ENCODE assay signal across 23 mouse cellular contexts in genomic region chr5:134686541-134686940, GRCm38 (mm10). TPM values are rescaled to one million over a fixed set of nuclear protein-coding genes. Genes with fewer than 3 reads are reported as not detected.
A peak's percentile ranks its signal among the peaks of the same experiment; 100 is the strongest.
DNase-seq lines count a peak whose midpoint lies in the region; ATAC-seq lines count a peak whose summit lies in the region.
"Had no signal": no experiment of that assay in that cellular context is flagged by ENCODE, and none has a peak within 500 bp of the region (broad histone marks: within the 10 kb centered on the region; RNA-seq: fewer than 3 reads in every experiment).

No protein-coding gene starts in this region.

- no peaks in the 10 kb centered on the region for H3K9me3 ChIP-seq in forebrain, embryonic 10.5 days
- H3K9me3 ChIP-seq in forebrain, embryonic 13.5 days (replicated peaks) = no peaks in the 10 kb centered on the region
- no peaks in the 10 kb centered on the region for H3K9me3 ChIP-seq in hindbrain, embryonic 13.5 days
- no peaks in the 10 kb centered on the region for H3K9me3 ChIP-seq in hindbrain, embryonic 11.5 days (ENCODE audit: control insufficient read depth, low read length)
- no peaks in the 10 kb centered on the region for H3K9me3 ChIP-seq in midbrain, embryonic 13.5 days
- H3K9me3 ChIP-seq in midbrain, embryonic 10.5 days (replicated peaks) = no peaks in the 10 kb centered on the region
- no peaks in the 10 kb centered on the region for H3K9me3 ChIP-seq in neural tube, embryonic 13.5 days
- H3K9me3 ChIP-seq in neural tube, embryonic 15.5 days (replicated peaks) = no peaks in the 10 kb centered on the region
- H3K9me3 ChIP-seq: heart, embryonic 12.5 days; heart, embryonic 15.5 days; hindbrain, embryonic 12.5 days had no signal

- no peak for DNase-seq in forebrain, embryonic 10.5 days (ENCODE audit: extremely low spot score, low spot score)
- no peak for DNase-seq in hindbrain, embryonic 11.5 days (ENCODE audit: low spot score)
- DNase-seq in midbrain, embryonic 10.5 days (ENCODE audit: low spot score) = no peak
- DNase-seq: adrenal gland, adult 8-10 months; adrenal gland, postnatal 25 days; cerebellum, adult 11-12 months; cerebellum, postnatal 10 days; cerebellum, postnatal 36 days; gastrocnemius, adult 2 months; gastrocnemius, postnatal 14 days; heart, adult 18-20 months; heart, postnatal 10 days; heart, postnatal 4 days had no signal

- no peak overlapping the region for H3K9ac ChIP-seq in forebrain, embryonic 13.5 days
- H3K9ac ChIP-seq in hindbrain, embryonic 13.5 days = no peak overlapping the region; the same call in 1 of the 2 replicates
- no peak overlapping the region for H3K9ac ChIP-seq in hindbrain, embryonic 11.5 days (ENCODE audit: low read depth, low read length)
- no peak overlapping the region for H3K9ac ChIP-seq in midbrain, embryonic 13.5 days (replicated peaks)
- no peak overlapping the region for H3K9ac ChIP-seq in neural tube, embryonic 13.5 days
- no peak overlapping the region for H3K9ac ChIP-seq in neural tube, embryonic 15.5 days (replicated peaks)
- H3K9ac ChIP-seq: heart, embryonic 15.5 days had no signal

- H3K27me3 ChIP-seq in forebrain, embryonic 10.5 days (ENCODE audit: poor library complexity, severe bottlenecking) = peaks cover 15% of the 10 kb centered on the region
- no peaks in the 10 kb centered on the region for H3K27me3 ChIP-seq in forebrain, embryonic 13.5 days
- H3K27me3 ChIP-seq in hindbrain, embryonic 13.5 days = no peaks in the 10 kb centered on the region
- no peaks in the 10 kb centered on the region for H3K27me3 ChIP-seq in hindbrain, embryonic 11.5 days (ENCODE audit: control insufficient read depth, insufficient read depth, low read length)
- H3K27me3 ChIP-seq in midbrain, embryonic 13.5 days = no peaks in the 10 kb centered on the region
- peaks cover 15% of the 10 kb centered on the region for H3K27me3 ChIP-seq in midbrain, embryonic 10.5 days (ENCODE audit: low read depth, poor library complexity, severe bottlenecking)
- H3K27me3 ChIP-seq in neural tube, embryonic 13.5 days = no peaks in the 10 kb centered on the region
- no peaks in the 10 kb centered on the region for H3K27me3 ChIP-seq in neural tube, embryonic 15.5 days (replicated peaks)
- H3K27me3 ChIP-seq: heart, embryonic 12.5 days; heart, embryonic 15.5 days; hindbrain, embryonic 12.5 days had no signal

- 0 out of 2 replicates have a peak overlapping the region, but pooled peaks have one; percentile 9 for H3K4me3 ChIP-seq in forebrain, embryonic 10.5 days
- no peak overlapping the region for H3K4me3 ChIP-seq in forebrain, embryonic 13.5 days
- no peak overlapping the region for H3K4me3 ChIP-seq in hindbrain, embryonic 13.5 days
- H3K4me3 ChIP-seq in hindbrain, embryonic 11.5 days (ENCODE audit: low read depth, low read length) = no peak overlapping the region
- 0 out of 2 replicates have a peak overlapping the region, but pooled peaks have one; percentile 86 for H3K4me3 ChIP-seq in midbrain, embryonic 13.5 days (replicated peaks)
- H3K4me3 ChIP-seq in midbrain, embryonic 10.5 days = no peak overlapping the region
- no peak overlapping the region for H3K4me3 ChIP-seq in neural tube, embryonic 13.5 days
- H3K4me3 ChIP-seq in neural tube, embryonic 15.5 days (replicated peaks) = no peak overlapping the region; the same call in 1 of the 2 replicates
- H3K4me3 ChIP-seq: gastrocnemius, adult 2 months; heart, embryonic 12.5 days had no signal

- H3K4me2 ChIP-seq in forebrain, embryonic 13.5 days = no peak overlapping the region
- H3K4me2 ChIP-seq in hindbrain, embryonic 13.5 days = peak overlapping the region; percentile 79; the same call in 1 of the 2 replicates
- H3K4me2 ChIP-seq in hindbrain, embryonic 11.5 days (replicated peaks; ENCODE audit: low read depth, low read length) = no peak overlapping the region
- H3K4me2 ChIP-seq in midbrain, embryonic 13.5 days (replicated peaks) = peak overlapping the region; percentile 84; the same call in 1 of the 2 replicates
- H3K4me2 ChIP-seq in neural tube, embryonic 13.5 days = peak overlapping the region; percentile 82; the same call in 1 of the 2 replicates
- H3K4me2 ChIP-seq in neural tube, embryonic 15.5 days = no peak overlapping the region
- H3K4me2 ChIP-seq: heart, embryonic 15.5 days had no signal

- H3K4me1 ChIP-seq in forebrain, embryonic 10.5 days = peaks cover 27% of the 10 kb centered on the region
- H3K4me1 ChIP-seq in forebrain, embryonic 13.5 days = peaks cover 22% of the 10 kb centered on the region
- peaks cover 35% of the 10 kb centered on the region for H3K4me1 ChIP-seq in hindbrain, embryonic 13.5 days (replicated peaks)
- H3K4me1 ChIP-seq in hindbrain, embryonic 11.5 days (replicated peaks; ENCODE audit: control insufficient read depth, insufficient read depth, low read length) = 0 out of 2 replicates have a peak, but pooled peaks cover 2% of the 10 kb centered on the region
- peaks cover 23% of the 10 kb centered on the region for H3K4me1 ChIP-seq in midbrain, embryonic 13.5 days (replicated peaks)
- H3K4me1 ChIP-seq in midbrain, embryonic 10.5 days = peaks cover 22% of the 10 kb centered on the region
- peaks cover 29% of the 10 kb centered on the region for H3K4me1 ChIP-seq in neural tube, embryonic 13.5 days (replicated peaks)
- H3K4me1 ChIP-seq in neural tube, embryonic 15.5 days = peaks cover 31% of the 10 kb centered on the region

- ATAC-seq in forebrain, embryonic 13.5 days = no peak
- no peak for ATAC-seq in hindbrain, embryonic 13.5 days (ENCODE audit: low FRiP score)
- ATAC-seq in hindbrain, embryonic 11.5 days (ENCODE audit: low FRiP score) = no peak
- no peak for ATAC-seq in midbrain, embryonic 13.5 days
- no peak for ATAC-seq in neural tube, embryonic 13.5 days (ENCODE audit: low read depth)
- no peak for ATAC-seq in neural tube, embryonic 15.5 days (ENCODE audit: low FRiP score)
- ATAC-seq: activated CD4-positive, CD25-positive, alpha-beta regulatory T cell, adult 4 months; forebrain, embryonic 16.5 days had no signal

- no peak overlapping the region for H3K27ac ChIP-seq in forebrain, embryonic 10.5 days
- no peak overlapping the region for H3K27ac ChIP-seq in forebrain, embryonic 13.5 days
- H3K27ac ChIP-seq in hindbrain, embryonic 13.5 days = no peak overlapping the region
- H3K27ac ChIP-seq in hindbrain, embryonic 11.5 days (ENCODE audit: low read depth, low read length) = no peak overlapping the region
- no peak overlapping the region for H3K27ac ChIP-seq in midbrain, embryonic 13.5 days
- no peak overlapping the region for H3K27ac ChIP-seq in midbrain, embryonic 10.5 days (replicated peaks)
- no peak overlapping the region for H3K27ac ChIP-seq in neural tube, embryonic 13.5 days (replicated peaks)
- H3K27ac ChIP-seq in neural tube, embryonic 15.5 days (replicated peaks) = no peak overlapping the region
- H3K27ac ChIP-seq: gastrocnemius, adult 2 months; heart, embryonic 15.5 days; hindbrain, embryonic 12.5 days had no signal

- 90% methylated on average over 6 of the region's 6 CpGs for WGBS in forebrain, embryonic 10.5 days
- WGBS in forebrain, embryonic 13.5 days = 84% methylated on average over 6 of the region's 6 CpGs
- WGBS in hindbrain, embryonic 13.5 days = 88% methylated on average over 6 of the region's 6 CpGs
- WGBS in hindbrain, embryonic 11.5 days = 91% methylated on average over 6 of the region's 6 CpGs
- 93% methylated on average over 6 of the region's 6 CpGs for WGBS in midbrain, embryonic 13.5 days
- 87% methylated on average over 6 of the region's 6 CpGs for WGBS in midbrain, embryonic 10.5 days
- WGBS in neural tube, embryonic 13.5 days = 90% methylated on average over 6 of the region's 6 CpGs
- 94% methylated on average over 6 of the region's 6 CpGs for WGBS in neural tube, embryonic 15.5 days

- peaks cover 40% of the 10 kb centered on the region for H3K36me3 ChIP-seq in forebrain, embryonic 10.5 days (replicated peaks)
- H3K36me3 ChIP-seq in forebrain, embryonic 13.5 days (ENCODE audit: poor library complexity, severe bottlenecking) = peaks cover 39% of the 10 kb centered on the region
- H3K36me3 ChIP-seq in hindbrain, embryonic 13.5 days = peaks cover 41% of the 10 kb centered on the region
- H3K36me3 ChIP-seq in hindbrain, embryonic 11.5 days (ENCODE audit: control insufficient read depth, insufficient read depth, low read length) = no peaks in the 10 kb centered on the region
- peaks cover 40% of the 10 kb centered on the region for H3K36me3 ChIP-seq in midbrain, embryonic 13.5 days
- peaks cover 36% of the 10 kb centered on the region for H3K36me3 ChIP-seq in midbrain, embryonic 10.5 days
- peaks cover 38% of the 10 kb centered on the region for H3K36me3 ChIP-seq in neural tube, embryonic 13.5 days
- peaks cover 39% of the 10 kb centered on the region for H3K36me3 ChIP-seq in neural tube, embryonic 15.5 days
- H3K36me3 ChIP-seq: heart, embryonic 15.5 days had no signal

RNA-seq across cellular contexts. Expression of gene Limk1, which starts 1.9 kb away (rescaled TPM):
- polyA plus RNA-seq in forebrain, embryonic 10.5 days (2016; fragmentation: Nextera tagmentation; extraction: Ambion mirVana) = 6.2 and 7.1 TPM in 2 replicates
- polyA plus RNA-seq in forebrain, embryonic 13.5 days (2015; fragmentation: Nextera tagmentation; extraction: Ambion mirVana) = 13.8 and 14.1 TPM in 2 replicates
- polyA plus RNA-seq in hindbrain, embryonic 13.5 days (2015; fragmentation: Nextera tagmentation; extraction: Ambion mirVana) = 21.6 and 23.4 TPM in 2 replicates
- polyA plus RNA-seq in hindbrain, embryonic 11.5 days (2014; fragmentation: Nextera tagmentation; extraction: Ambion mirVana) = 12.4 and 14.7 TPM in 2 replicates
- polyA plus RNA-seq in midbrain, embryonic 13.5 days (2015; fragmentation: Nextera tagmentation; extraction: Ambion mirVana) = 17.5 and 20.8 TPM in 2 replicates
- 8.0 and 9.8 TPM in 2 replicates for polyA plus RNA-seq in midbrain, embryonic 10.5 days (2016; fragmentation: Nextera tagmentation; extraction: Ambion mirVana)
- polyA plus RNA-seq in neural tube, embryonic 13.5 days (2015; fragmentation: Nextera tagmentation; extraction: Ambion mirVana) = 20.3 and 21.3 TPM in 2 replicates
- polyA plus RNA-seq in neural tube, embryonic 15.5 days (2015; fragmentation: Nextera tagmentation; extraction: Ambion mirVana) = 22.7 and 27.1 TPM in 2 replicates

RNA-seq across cellular contexts. Expression of gene Eif4h, which starts 47.3 kb away (rescaled TPM):
- polyA plus RNA-seq in forebrain, embryonic 10.5 days (2016; fragmentation: Nextera tagmentation; extraction: Ambion mirVana) = 571 and 588 TPM in 2 replicates
- polyA plus RNA-seq in forebrain, embryonic 13.5 days (2015; fragmentation: Nextera tagmentation; extraction: Ambion mirVana) = 402 and 441 TPM in 2 replicates
- polyA plus RNA-seq in hindbrain, embryonic 13.5 days (2015; fragmentation: Nextera tagmentation; extraction: Ambion mirVana) = 336 and 347 TPM in 2 replicates
- 434 and 445 TPM in 2 replicates for polyA plus RNA-seq in hindbrain, embryonic 11.5 days (2014; fragmentation: Nextera tagmentation; extraction: Ambion mirVana)
- 352 and 382 TPM in 2 replicates for polyA plus RNA-seq in midbrain, embryonic 13.5 days (2015; fragmentation: Nextera tagmentation; extraction: Ambion mirVana)
- 537 and 556 TPM in 2 replicates for polyA plus RNA-seq in midbrain, embryonic 10.5 days (2016; fragmentation: Nextera tagmentation; extraction: Ambion mirVana)
- polyA plus RNA-seq in neural tube, embryonic 13.5 days (2015; fragmentation: Nextera tagmentation; extraction: Ambion mirVana) = 338 and 355 TPM in 2 replicates
- 317 and 361 TPM in 2 replicates for polyA plus RNA-seq in neural tube, embryonic 15.5 days (2015; fragmentation: Nextera tagmentation; extraction: Ambion mirVana)

Comparison
In these comparisons a context has a peak if more than half of its experiments do, and no peak if none do; other contexts are left out.
1. H3K4me3 ChIP-seq: peak in forebrain, embryonic 10.5 days (single experiment) and midbrain, embryonic 13.5 days (single experiment); none in forebrain, embryonic 13.5 days (single experiment), hindbrain, embryonic 13.5 days (single experiment), hindbrain, embryonic 11.5 days (single experiment), midbrain, embryonic 10.5 days (single experiment), neural tube, embryonic 13.5 days (single experiment) and neural tube, embryonic 15.5 days (single experiment).
2. H3K4me2 ChIP-seq: peak in hindbrain, embryonic 13.5 days (single experiment), midbrain, embryonic 13.5 days (single experiment) and neural tube, embryonic 13.5 days (single experiment); none in forebrain, embryonic 13.5 days (single experiment), hindbrain, embryonic 11.5 days (single experiment) and neural tube, embryonic 15.5 days (single experiment).